Mouse (Mus musculus): ENCODE measurements around the gene A530084C06Rik.

DNA sequence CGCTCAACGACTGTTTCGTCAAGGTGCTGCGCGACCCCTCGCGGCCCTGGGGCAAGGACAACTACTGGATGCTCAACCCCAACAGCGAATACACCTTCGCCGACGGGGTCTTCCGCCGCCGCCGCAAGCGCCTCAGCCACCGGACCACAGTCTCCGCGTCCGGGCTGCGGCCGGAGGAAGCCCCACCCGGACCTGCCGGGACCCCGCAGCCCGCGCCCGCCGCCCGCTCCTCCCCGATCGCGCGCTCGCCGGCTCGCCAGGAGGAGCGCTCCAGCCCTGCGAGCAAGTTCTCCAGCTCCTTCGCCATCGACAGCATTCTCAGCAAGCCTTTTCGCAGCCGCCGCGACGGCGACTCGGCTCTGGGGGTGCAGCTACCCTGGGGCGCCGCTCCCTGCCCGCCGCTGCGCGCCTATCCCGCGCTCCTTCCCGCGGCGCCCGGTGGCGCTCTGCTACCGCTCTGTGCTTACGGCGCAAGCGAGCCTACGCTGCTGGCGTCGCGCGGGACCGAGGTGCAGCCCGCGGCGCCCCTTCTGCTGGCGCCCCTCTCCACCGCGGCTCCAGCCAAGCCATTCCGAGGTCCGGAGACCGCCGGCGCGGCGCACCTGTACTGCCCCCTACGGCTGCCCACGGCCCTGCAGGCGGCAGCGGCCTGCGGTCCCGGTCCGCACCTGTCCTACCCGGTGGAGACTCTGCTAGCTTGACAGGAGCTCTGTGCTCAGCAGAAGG, 449 bp upstream of the A530084C06Rik start:
- TF ChIP-seq CTCF (IDR thresholded peaks at IDR 0.05; ENCODE audit: low read depth), result peak; percentile 77
- no peak for TF ChIP-seq EP300 (IDR thresholded peaks at IDR 0.05; ENCODE audit: low read depth)
